Mouse (Mus musculus) adrenal gland, adult 18-20 months (tissue): Measurements from ENCODE around the gene Rer1. TPM values are rescaled to one million over a fixed set of nuclear protein-coding genes. Genes with fewer than 3 reads are reported as not detected.
"Not testable (repeated sequence)": the region's sequence is repeated elsewhere in the genome, so short reads cannot be mapped to it uniquely, and the experiment has no call there.

Experiments
- DNase-seq, 2 experiments: peaks; one replicate each; pipeline ENCODE4 v3.0.0; 2021 to 2022; ENCODE audit warnings: low spot score in 2 of 2
- total RNA-seq, 2 experiments: library from RNA; stranded (reverse); gene quantifications; 1 replicate in 1 of 2; 2 replicates in 1 of 2; pipeline ENCODE4 v1.2.3; 2021

Gene Rer1
- total RNA-seq, 2 experiments from 2014 or later: 95.4 to 109 TPM

- DNase-seq: not testable (repeated sequence)
Measured at GRCm38 (mm10) chr4:155078808-155079207, 7.4 kb downstream of the Rer1 start.

GRCm38 (mm10) chr4:155076677-155077076 is 9.5 kb downstream of the Rer1 start:
- DNase-seq: no peak

- no peak for DNase-seq
Measured at GRCm38 (mm10) chr4:155075813-155076212, 10.4 kb downstream of the Rer1 start.

- no peak for DNase-seq
Measured at GRCm38 (mm10) chr4:155075137-155075536, 11.0 kb downstream of the Rer1 start.

GRCm38 (mm10) chr4:155074418-155074817 is 11.8 kb downstream of the Rer1 start:
- DNase-seq: no peak

- no peak for DNase-seq
Measured at GRCm38 (mm10) chr4:155070921-155071320, 15.3 kb downstream of the Rer1 start.

- no peak for DNase-seq
Measured at GRCm38 (mm10) chr4:155070199-155070598, 16.0 kb downstream of the Rer1 start.

GRCm38 (mm10) chr4:155069191-155069590 is 17.0 kb downstream of the Rer1 start:
- DNase-seq: no peak

- no peak for DNase-seq
Measured at GRCm38 (mm10) chr4:155068357-155068972, 17.7 kb downstream of the Rer1 start.

- DNase-seq: peak; percentile 97 to 98
Measured at GRCm38 (mm10) chr4:155066834-155067522, 19.2 kb downstream of the Rer1 start, which contains the start of gene Pex10. TSS of gene Pex10 (plus strand) at chr4:155067016.

GRCm38 (mm10) chr4:155065970-155066833 is 20.0 kb downstream of the Rer1 start:
- DNase-seq: peak; percentile 83 to 84

GRCm38 (mm10) chr4:155064474-155064873 is 21.7 kb downstream of the Rer1 start:
- DNase-seq: no peak

GRCm38 (mm10) chr4:155063895-155064294 is 22.3 kb downstream of the Rer1 start:
- DNase-seq: no peak

GRCm38 (mm10) chr4:155058325-155058724 is 27.9 kb downstream of the Rer1 start:
- no peak for DNase-seq

GRCm38 (mm10) chr4:155056724-155057123 is 29.5 kb downstream of the Rer1 start, which contains the start of gene Plch2:
TSS of gene Plch2 (minus strand) at chr4:155056784.
- DNase-seq: no peak

GRCm38 (mm10) chr4:155050116-155050515 is 36.1 kb downstream of the Rer1 start:
- no peak for DNase-seq

- no peak for DNase-seq
Measured at GRCm38 (mm10) chr4:155046636-155047035, 39.5 kb downstream of the Rer1 start.

- no peak for DNase-seq
Measured at GRCm38 (mm10) chr4:155043289-155043625, 42.9 kb downstream of the Rer1 start.

- no peak for DNase-seq
Measured at GRCm38 (mm10) chr4:155042606-155043288, 43.4 kb downstream of the Rer1 start.

- DNase-seq: no peak
Measured at GRCm38 (mm10) chr4:155040696-155041095, 45.5 kb downstream of the Rer1 start.

GRCm38 (mm10) chr4:155040197-155040596 is 46.0 kb downstream of the Rer1 start:
- no peak for DNase-seq
